Mouse (Mus musculus) kidney, adult 2 months (tissue): ENCODE results near the gene Fam160a1. TPM values are rescaled to one million over a fixed set of nuclear protein-coding genes. Genes with fewer than 3 reads are reported as not detected.

Experiments used
- DNase-seq: peaks from one replicate; pipeline ENCODE4 v3.0.0; 2021
- H3K27ac ChIP-seq: fragments of 200-500 bp; 2 replicates; pipeline ENCODE4 v1.5.1; 2012; ENCODE audit warnings: low read depth, low read length, control low read depth, inconsistent platforms; ENCODE audit not compliant: insufficient read depth
- H3K27me3 ChIP-seq: fragments of 200-500 bp; replicated peaks from 2 replicates; pipeline ENCODE4 v1.6.1; 2012; ENCODE audit warnings: mild to moderate bottlenecking, moderate library complexity, low read length, inconsistent platforms; ENCODE audit not compliant: control insufficient read depth, insufficient read depth
- H3K36me3 ChIP-seq: fragments of 200-500 bp; 2 replicates; pipeline ENCODE4 v1.6.1; 2012; ENCODE audit warnings: mild to moderate bottlenecking, moderate library complexity, low read length, inconsistent platforms; ENCODE audit not compliant: control insufficient read depth, insufficient read depth
- H3K4me1 ChIP-seq: fragments of 200-500 bp; 2 replicates; pipeline ENCODE4 v1.6.1; 2011; ENCODE audit warnings: low read length; ENCODE audit not compliant: control insufficient read depth, insufficient read depth
- H3K4me3 ChIP-seq: fragments of 200-500 bp; 2 replicates; pipeline ENCODE4 v1.5.1; 2011; ENCODE audit warnings: mild to moderate bottlenecking, low read depth, low read length, control low read depth; ENCODE audit not compliant: insufficient read depth
- CTCF ChIP-seq: fragments of 200-500 bp; conservative IDR thresholded peaks from 2 replicates; pipeline ENCODE4 v1.5.1; 2011; ENCODE audit warnings: low read depth, mild to moderate bottlenecking, control low read depth, low read length, moderate library complexity, mixed read lengths; ENCODE audit not compliant: insufficient read depth, insufficient read length
- POLR2A ChIP-seq: fragments of 200-500 bp; IDR thresholded peaks from one replicate; pipeline ENCODE4 v1.6.1; 2011; ENCODE audit warnings: low read depth, low read length, control low read depth
- WGBS: fragments of 180-500 bp; shearing (Covaris S2); methylation state at CpG from one replicate; pipeline ENCODE4 v1.1.7; 2018; 5-methylcytosine and 5-hydroxymethylcytosine counted together
- polyA plus RNA-seq: library from polyadenylated mRNA; depleted of rRNA; stranded (reverse); fragments of >200 nt; gene quantifications from 2 replicates; pipeline ENCODE4 v1.2.3, GENCODE M21; 2012; rRNA removed

Fam160a1 gene
- polyA plus RNA-seq, 1 experiment = 8.5 TPM

GRCm38 (mm10) chr3:85618885-85619284 lies 198.2 kb downstream of the Fam160a1 start:
- DNase-seq = no peak
- Histone ChIP-seq H3K36me3 (peaks cover 9% of the 10 kb centered on the region; the same call in 1 of the 2 replicates), H3K27me3 (no peaks in the 10 kb centered on the region), H3K4me3 (no peak overlapping the region), H3K27ac (no peak overlapping the region), H3K4me1 (no peaks in the 10 kb centered on the region)
- TF ChIP-seq CTCF (no peak), POLR2A (no peak)
- WGBS = 91% methylated on average over 6 of the region's 6 CpGs

GRCm38 (mm10) chr3:85616389-85616788 lies 200.7 kb downstream of the Fam160a1 start:
- TF ChIP-seq POLR2A = no peak
- TF ChIP-seq CTCF = no peak
- Histone ChIP-seq H3K36me3 (peaks cover 7% of the 10 kb centered on the region; the same call in 1 of the 2 replicates), H3K4me3 (no peak overlapping the region), H3K27me3 (no peaks in the 10 kb centered on the region), H3K27ac (no peak overlapping the region), H3K4me1 (no peaks in the 10 kb centered on the region)
- no peak for DNase-seq
- WGBS = 98% methylated on average over 1 of the region's 1 CpGs

Other genes with a start within 250 kb of the Fam160a1 start
- 34.6 and 35.8 TPM in 2 replicates for gene Gatb, start 243.2 kb downstream of the Fam160a1 start, polyA plus RNA-seq
- gene Glt28d2, start 70.2 kb upstream of the Fam160a1 start, polyA plus RNA-seq = 1.7 and 2.1 TPM in 2 replicates
- 5.5 and 10.9 TPM in 2 replicates for gene Gm37240, start 70.2 kb upstream of the Fam160a1 start, polyA plus RNA-seq
- gene Sh3d19, start 153.8 kb upstream of the Fam160a1 start, polyA plus RNA-seq = 44.2 and 60.5 TPM in 2 replicates
- gene Prss48, start 185.2 kb upstream of the Fam160a1 start, polyA plus RNA-seq = not detected in 2 replicates